Mouse (Mus musculus): Measurements from ENCODE around the gene Ltbp4. TPM values are rescaled to one million over a fixed set of nuclear protein-coding genes. Genes with fewer than 3 reads are reported as not detected.
A peak's percentile ranks its signal among the peaks of the same experiment; 100 is the strongest.

Gene Ltbp4
- polyA plus RNA-seq, 1 experiment = 164 TPM

GRCm38 (mm10) chr7:27356861-27357594, 19.5 kb upstream of the Ltbp4 start, which contains the start of gene Gm20479:
Gene Gm20479 (minus strand): TSS chr7:27357419.
- H3K4me3 ChIP-seq (ENCODE audit: extremely low read depth, insufficient read depth, insufficient read length) = peak within 1 kb of the TSS; percentile 90
- peaks cover under 1% of the 10 kb centered on the region; the same call in 1 of the 2 replicates for H3K36me3 ChIP-seq (ENCODE audit: control insufficient read depth, insufficient read depth, low read length)
- no peak for TF ChIP-seq CTCF (IDR thresholded peaks at IDR 0.05; ENCODE audit: extremely low read depth, insufficient read depth, insufficient read length, insufficient replicate concordance)
- TF ChIP-seq POLR2A (IDR thresholded peaks at IDR 0.05; ENCODE audit: low read depth, low read length) = 0 out of 2 replicates have a peak, but pooled peaks have one; percentile 9
- no peak for DNase-seq (ENCODE audit: low read depth in 1 of 2, low spot score in 2 of 2)
- peak within 1 kb of the TSS; percentile 89 for H3K27ac ChIP-seq (ENCODE audit: insufficient read depth, low read length)
- H3K27me3 ChIP-seq (ENCODE audit: control insufficient read depth, insufficient read depth, low read length) = no peaks in the 10 kb centered on the region
- peaks cover 12% of the 10 kb centered on the region for H3K4me1 ChIP-seq (ENCODE audit: control insufficient read depth, insufficient read depth, insufficient read length)
- 6% methylated on average over 27 of the region's 27 CpGs for WGBS

- peaks cover 8% of the 10 kb centered on the region for H3K4me1 ChIP-seq (ENCODE audit: control insufficient read depth, insufficient read depth, insufficient read length)
- DNase-seq (ENCODE audit: low read depth in 1 of 2, low spot score in 2 of 2) = no peak
- H3K4me3 ChIP-seq (ENCODE audit: extremely low read depth, insufficient read depth, insufficient read length) = peak overlapping the region; percentile 90
- no peak for TF ChIP-seq POLR2A (IDR thresholded peaks at IDR 0.05; ENCODE audit: low read depth, low read length)
- no peak for TF ChIP-seq CTCF (IDR thresholded peaks at IDR 0.05; ENCODE audit: extremely low read depth, insufficient read depth, insufficient read length, insufficient replicate concordance)
- WGBS = 6% methylated on average over 16 of the region's 16 CpGs
- peak overlapping the region; percentile 89 for H3K27ac ChIP-seq (ENCODE audit: insufficient read depth, low read length)
- H3K36me3 ChIP-seq (ENCODE audit: control insufficient read depth, insufficient read depth, low read length) = peaks cover 8% of the 10 kb centered on the region
- H3K27me3 ChIP-seq (ENCODE audit: control insufficient read depth, insufficient read depth, low read length) = no peaks in the 10 kb centered on the region
These were observed 18.8 kb upstream of the Ltbp4 start for GRCm38 (mm10) chr7:27356248-27356647.

GRCm38 (mm10) chr7:27355745-27356240, 18.3 kb upstream of the Ltbp4 start, which contains the start of gene Shkbp1:
Gene Shkbp1 (minus strand): TSS chr7:27356019.
- Histone ChIP-seq H3K27ac (ENCODE audit: insufficient read depth, low read length) (peak within 1 kb of the TSS; percentile 89), H3K4me1 (ENCODE audit: control insufficient read depth, insufficient read depth, insufficient read length) (peaks cover 8% of the 10 kb centered on the region), H3K36me3 (ENCODE audit: control insufficient read depth, insufficient read depth, low read length) (peaks cover 8% of the 10 kb centered on the region), H3K27me3 (ENCODE audit: control insufficient read depth, insufficient read depth, low read length) (no peaks in the 10 kb centered on the region), H3K4me3 (ENCODE audit: extremely low read depth, insufficient read depth, insufficient read length) (peak within 1 kb of the TSS; percentile 90)
- peak; percentile 86 to 87 for DNase-seq (ENCODE audit: low read depth in 1 of 2, low spot score in 2 of 2)
- TF ChIP-seq CTCF (IDR thresholded peaks at IDR 0.05; ENCODE audit: extremely low read depth, insufficient read depth, insufficient read length, insufficient replicate concordance) (no peak), POLR2A (IDR thresholded peaks at IDR 0.05; ENCODE audit: low read depth, low read length) (no peak)
- under 1% methylated on average over 34 of the region's 34 CpGs for WGBS

- DNase-seq (ENCODE audit: low read depth in 1 of 2, low spot score in 2 of 2) = no peak
- Histone ChIP-seq H3K27me3 (ENCODE audit: control insufficient read depth, insufficient read depth, low read length) (no peaks in the 10 kb centered on the region), H3K27ac (ENCODE audit: insufficient read depth, low read length) (no peak overlapping the region), H3K4me3 (ENCODE audit: extremely low read depth, insufficient read depth, insufficient read length) (peak overlapping the region; percentile 90), H3K4me1 (ENCODE audit: control insufficient read depth, insufficient read depth, insufficient read length) (peaks cover 8% of the 10 kb centered on the region), H3K36me3 (ENCODE audit: control insufficient read depth, insufficient read depth, low read length) (peaks cover 14% of the 10 kb centered on the region)
- no peak for TF ChIP-seq CTCF (IDR thresholded peaks at IDR 0.05; ENCODE audit: extremely low read depth, insufficient read depth, insufficient read length, insufficient replicate concordance)
- TF ChIP-seq POLR2A (IDR thresholded peaks at IDR 0.05; ENCODE audit: low read depth, low read length) = no peak
- WGBS = 22% methylated on average over 14 of the region's 14 CpGs
These were observed 17.8 kb upstream of the Ltbp4 start for GRCm38 (mm10) chr7:27355261-27355660.

- 77% methylated on average over 4 of the region's 4 CpGs for WGBS
- H3K4me1 ChIP-seq (ENCODE audit: control insufficient read depth, insufficient read depth, insufficient read length) = peaks cover 8% of the 10 kb centered on the region
- DNase-seq (ENCODE audit: low read depth in 1 of 2, low spot score in 2 of 2) = no peak
- peaks cover 15% of the 10 kb centered on the region for H3K36me3 ChIP-seq (ENCODE audit: control insufficient read depth, insufficient read depth, low read length)
- TF ChIP-seq POLR2A (IDR thresholded peaks at IDR 0.05; ENCODE audit: low read depth, low read length) (no peak), CTCF (IDR thresholded peaks at IDR 0.05; ENCODE audit: extremely low read depth, insufficient read depth, insufficient read length, insufficient replicate concordance) (no peak)
- H3K4me3 ChIP-seq (ENCODE audit: extremely low read depth, insufficient read depth, insufficient read length) = no peak overlapping the region
- no peak overlapping the region for H3K27ac ChIP-seq (ENCODE audit: insufficient read depth, low read length)
- no peaks in the 10 kb centered on the region for H3K27me3 ChIP-seq (ENCODE audit: control insufficient read depth, insufficient read depth, low read length)
These were observed 17.3 kb upstream of the Ltbp4 start for GRCm38 (mm10) chr7:27354783-27355182.

GRCm38 (mm10) chr7:27354144-27354543, 16.7 kb upstream of the Ltbp4 start:
- Histone ChIP-seq H3K4me1 (ENCODE audit: control insufficient read depth, insufficient read depth, insufficient read length) (peaks cover 8% of the 10 kb centered on the region), H3K36me3 (ENCODE audit: control insufficient read depth, insufficient read depth, low read length) (peaks cover 15% of the 10 kb centered on the region), H3K27me3 (ENCODE audit: control insufficient read depth, insufficient read depth, low read length) (no peaks in the 10 kb centered on the region), H3K4me3 (ENCODE audit: extremely low read depth, insufficient read depth, insufficient read length) (no peak overlapping the region), H3K27ac (ENCODE audit: insufficient read depth, low read length) (no peak overlapping the region)
- DNase-seq (ENCODE audit: low read depth in 1 of 2, low spot score in 2 of 2) = no peak
- WGBS = 81% methylated on average over 6 of the region's 6 CpGs
- no peak for TF ChIP-seq CTCF (IDR thresholded peaks at IDR 0.05; ENCODE audit: extremely low read depth, insufficient read depth, insufficient read length, insufficient replicate concordance)
- TF ChIP-seq POLR2A (IDR thresholded peaks at IDR 0.05; ENCODE audit: low read depth, low read length) = no peak

GRCm38 (mm10) chr7:27345444-27345843, 8.0 kb upstream of the Ltbp4 start:
- H3K4me1 ChIP-seq (ENCODE audit: control insufficient read depth, insufficient read depth, insufficient read length) = no peaks in the 10 kb centered on the region
- 83% methylated on average over 6 of the region's 6 CpGs for WGBS
- no peak for DNase-seq (ENCODE audit: low read depth in 1 of 2, low spot score in 2 of 2)
- no peak overlapping the region for H3K27ac ChIP-seq (ENCODE audit: insufficient read depth, low read length)
- peaks cover 40% of the 10 kb centered on the region for H3K36me3 ChIP-seq (ENCODE audit: control insufficient read depth, insufficient read depth, low read length)
- H3K27me3 ChIP-seq (ENCODE audit: control insufficient read depth, insufficient read depth, low read length) = no peaks in the 10 kb centered on the region
- H3K4me3 ChIP-seq (ENCODE audit: extremely low read depth, insufficient read depth, insufficient read length) = no peak overlapping the region
- TF ChIP-seq CTCF (IDR thresholded peaks at IDR 0.05; ENCODE audit: extremely low read depth, insufficient read depth, insufficient read length, insufficient replicate concordance) (no peak), POLR2A (IDR thresholded peaks at IDR 0.05; ENCODE audit: low read depth, low read length) (no peak)

Measured in spleen, adult 2 months (tissue).